Mouse (Mus musculus): ENCODE measurements around the gene Tkfc.

DNA sequence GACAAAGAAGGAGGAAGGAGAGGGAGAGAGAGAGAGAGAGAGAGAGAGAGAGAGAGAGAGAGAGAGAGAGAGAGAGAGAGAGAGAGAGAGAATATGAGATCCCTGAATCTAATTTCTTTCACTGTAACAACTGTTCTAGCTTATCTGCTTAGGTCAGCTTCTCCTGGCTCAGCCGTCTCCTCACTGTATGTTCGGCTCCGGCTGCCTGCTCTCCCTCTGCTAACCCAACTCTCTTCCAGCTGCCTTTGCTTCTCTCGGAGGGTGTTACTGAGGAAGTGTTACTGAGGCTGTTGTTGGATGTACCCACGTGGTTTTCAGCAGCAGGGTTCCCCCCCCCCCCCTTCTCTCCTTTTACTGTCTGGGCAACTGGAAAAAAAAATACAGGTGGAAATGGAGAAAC is 34.6 kb upstream of the Tkfc start:
- TF ChIP-seq CTCF (IDR thresholded peaks at IDR 0.05; ENCODE audit: control insufficient read depth, insufficient read depth, low read length) (no peak), POLR2A (IDR thresholded peaks at IDR 0.05; ENCODE audit: borderline replicate concordance, control insufficient read depth, low read depth, low read length) (no peak)

Measured in bone marrow, adult 2 months (tissue).